Mouse (Mus musculus) CH12.LX (cell line): Measurements from ENCODE around the gene Spata4.

ENCODE experiments used
- HCFC1 ChIP-seq: IDR thresholded peaks from 2 replicates; pipeline ENCODE4 v1.6.1; 2012; ENCODE audit warnings: low read depth, mild to moderate bottlenecking, inconsistent platforms, low read length, improper control_type of control experiment
- POLR2A ChIP-seq: IDR thresholded peaks from 2 replicates; pipeline ENCODE4 v1.6.1; 2011; ENCODE audit warnings: low read depth, mild to moderate bottlenecking, improper control_type of control experiment, low read length
- USF2 ChIP-seq: conservative IDR thresholded peaks from 2 replicates; pipeline ENCODE4 v1.6.1; 2011; ENCODE audit warnings: low read depth, low read length, improper control_type of control experiment

DNA sequence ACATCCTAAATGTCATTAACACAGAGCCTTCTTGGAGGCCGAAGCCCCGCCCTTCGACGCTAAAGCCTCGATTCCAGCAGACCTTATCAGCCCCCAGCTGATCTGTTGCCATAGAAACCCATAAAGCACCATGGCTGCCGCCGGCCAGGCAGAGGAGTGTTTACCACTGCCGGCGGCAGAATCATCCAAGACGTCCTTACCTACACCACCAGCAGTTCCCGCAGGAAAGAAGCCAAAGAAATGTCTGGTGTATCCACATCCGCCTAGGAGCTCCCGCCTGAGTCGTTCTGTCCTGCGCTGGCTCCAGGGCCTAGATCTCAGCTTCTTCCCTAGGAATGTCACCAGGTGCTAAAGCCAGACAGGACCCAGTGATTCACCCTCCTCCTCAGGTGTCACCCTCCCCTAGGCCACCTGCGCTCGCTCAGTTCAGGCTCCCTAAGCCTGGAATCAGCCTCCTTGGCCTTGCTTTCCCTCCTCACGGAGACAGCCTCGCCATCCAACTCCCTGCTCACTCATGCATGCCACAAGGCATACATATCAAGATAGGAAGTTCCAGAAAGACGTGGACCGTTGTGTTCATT, at the start of gene Spata4:
- TF ChIP-seq HCFC1 (no peak), USF2 (no peak), POLR2A (no peak)
